Mouse (Mus musculus) stomach, embryonic 14.5 days (tissue): Measurements from ENCODE around the gene Oxt. TPM values are rescaled to one million over a fixed set of nuclear protein-coding genes. Genes with fewer than 3 reads are reported as not detected.

ENCODE experiments used
- ATAC-seq: fragments of 200-750 bp; cut with Nextera tagmentation; 2 replicates; pipeline ENCODE4 v1.8.0; 2017; ENCODE audit warnings: low read depth, moderate TSS enrichment; ENCODE audit not compliant: insufficient number of reproducible peaks, insufficient read depth, low FRiP score
- H3K27ac ChIP-seq: fragments of 300-500 bp; sonication (generic); 2 replicates; pipeline ENCODE4 v1.5.1; 2014; ENCODE audit warnings: mild to moderate bottlenecking, low read length, moderate library complexity, mixed read lengths
- H3K27me3 ChIP-seq: fragments of 300-500 bp; sonication (generic); 2 replicates; pipeline ENCODE4 v1.6.1; 2014; ENCODE audit warnings: low read length, control low read depth, mixed read lengths; ENCODE audit not compliant: control insufficient read depth, insufficient read depth
- H3K36me3 ChIP-seq: fragments of 300-500 bp; sonication (generic); 2 replicates; pipeline ENCODE4 v1.6.1; 2014; ENCODE audit warnings: mild to moderate bottlenecking, control low read depth, low read length, moderate library complexity, mixed read lengths; ENCODE audit not compliant: control insufficient read depth, insufficient read depth
- H3K4me1 ChIP-seq: fragments of 300-500 bp; sonication (generic); 2 replicates; pipeline ENCODE4 v1.6.1; 2014; ENCODE audit warnings: low read length, control low read depth, mixed read lengths; ENCODE audit not compliant: control insufficient read depth, insufficient read depth
- H3K4me2 ChIP-seq: fragments of 300-500 bp; sonication (generic); replicated peaks from 2 replicates; pipeline ENCODE4 v1.6.1; 2014; ENCODE audit warnings: low read depth, low read length, control low read depth
- H3K4me3 ChIP-seq: fragments of 300-500 bp; sonication (generic); 2 replicates; pipeline ENCODE4 v1.5.1; 2014; ENCODE audit warnings: low read depth, low read length, control low read depth
- H3K9ac ChIP-seq: fragments of 300-500 bp; sonication (generic); replicated peaks from 2 replicates; pipeline ENCODE4 v1.6.1; 2014; ENCODE audit warnings: low read depth, mild to moderate bottlenecking, control low read depth, low read length, moderate library complexity, mixed read lengths
- H3K9me3 ChIP-seq: fragments of 300-500 bp; sonication (generic); 2 replicates; pipeline ENCODE4 v1.6.1; 2016; ENCODE audit warnings: low read depth, low read length, control low read depth; ENCODE audit not compliant: control insufficient read depth
- WGBS: fragments of 180-500 bp; shearing (Covaris S2); extraction: QIAGEN DNeasy Blood & Tissue Kit; methylation state at CpG from one replicate; pipeline ENCODE4 v1.1.7; 2014; 5-methylcytosine and 5-hydroxymethylcytosine counted together
- polyA plus RNA-seq: library from polyadenylated mRNA; unstranded; fragments of >200 nt; fragmentation: Nextera tagmentation; extraction: Ambion mirVana; gene quantifications from 2 replicates; pipeline ENCODE4 v1.2.1, GENCODE M21; 2014

The Oxt gene
- polyA plus RNA-seq, 1 experiment from 2014 or later = not detected

DNA sequence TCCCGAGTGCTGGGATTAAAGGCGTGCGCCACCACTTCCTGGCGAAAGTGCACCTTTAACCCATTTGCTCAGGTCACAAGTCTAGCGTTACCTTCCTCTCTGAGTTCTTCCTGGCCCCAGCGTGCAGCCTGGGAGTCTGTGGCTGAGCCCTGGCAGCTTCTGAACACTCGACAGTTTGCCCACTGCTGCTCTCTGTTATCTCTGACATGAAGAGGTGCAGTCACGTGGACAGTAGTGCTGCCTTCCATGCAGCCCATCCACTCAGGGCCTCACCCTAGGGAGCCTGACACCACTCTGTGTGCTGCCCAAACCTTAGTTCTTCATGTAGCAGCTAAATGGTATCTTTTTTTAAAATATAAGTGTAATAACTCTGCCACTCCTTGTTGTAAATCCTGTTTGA is 29.0 kb upstream of the Oxt start:
- WGBS = 87% methylated on average over 8 of the region's 8 CpGs
- H3K36me3 ChIP-seq = peaks cover 75% of the 10 kb centered on the region
- H3K9ac ChIP-seq = no peak overlapping the region

DNA sequence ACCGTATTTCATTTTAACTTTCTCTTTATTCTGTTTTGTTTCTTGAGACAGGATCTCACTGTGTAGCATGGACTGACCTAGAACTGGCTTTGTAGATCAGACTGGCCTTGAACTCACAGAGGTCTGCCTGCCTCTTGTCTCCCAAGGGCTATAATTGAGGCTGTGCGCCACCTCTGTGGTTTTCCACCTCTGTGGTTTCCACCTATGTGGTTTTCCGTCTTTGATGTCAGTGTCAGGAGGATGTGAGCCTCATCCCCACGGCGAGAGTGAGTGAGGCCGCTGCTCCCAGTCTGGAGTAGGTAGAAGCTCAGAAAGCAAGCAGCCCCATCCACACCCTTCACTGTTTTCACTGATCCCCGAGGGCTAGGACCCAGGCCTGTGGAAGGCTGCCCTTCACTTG is 21.1 kb upstream of the Oxt start:
- Histone ChIP-seq H3K9ac (no peak overlapping the region), H3K4me2 (no peak overlapping the region), H3K9me3 (no peaks in the 10 kb centered on the region), H3K27ac (no peak overlapping the region), H3K4me3 (no peak overlapping the region), H3K27me3 (no peaks in the 10 kb centered on the region), H3K4me1 (no peaks in the 10 kb centered on the region), H3K36me3 (peaks cover 47% of the 10 kb centered on the region)
- no peak for ATAC-seq
- 88% methylated on average over 7 of the region's 7 CpGs for WGBS

More for the DNA sequence above, 29.0 kb upstream of the Oxt start:
- ATAC-seq = no peak
- no peaks in the 10 kb centered on the region for H3K4me1 ChIP-seq
- H3K9me3 ChIP-seq = no peaks in the 10 kb centered on the region
- H3K27me3 ChIP-seq = no peaks in the 10 kb centered on the region
- no peak overlapping the region for H3K4me2 ChIP-seq
- no peak overlapping the region for H3K4me3 ChIP-seq
- H3K27ac ChIP-seq = no peak overlapping the region

DNA sequence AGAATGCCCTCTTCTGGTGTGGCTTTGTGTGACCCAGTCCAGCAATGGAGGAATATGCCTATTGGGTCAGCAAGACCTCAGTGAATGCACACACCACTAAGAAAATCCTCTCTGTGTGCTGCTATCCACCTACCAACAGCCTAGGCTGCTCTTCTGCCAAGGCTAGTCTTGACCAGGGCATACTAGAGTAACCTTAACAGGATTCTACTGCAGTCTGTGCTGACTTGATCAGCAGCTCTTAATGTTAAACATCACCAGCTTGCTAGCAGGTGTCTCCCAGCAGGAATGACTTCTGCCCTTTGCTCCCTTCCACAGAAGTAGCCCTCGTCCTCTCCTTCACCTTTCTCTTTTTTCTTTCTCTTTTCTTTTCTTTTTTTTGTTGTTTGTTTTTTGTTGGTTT is 19.7 kb upstream of the Oxt start:
- Histone ChIP-seq H3K4me1 (no peaks in the 10 kb centered on the region), H3K27me3 (no peaks in the 10 kb centered on the region), H3K4me2 (no peak overlapping the region), H3K36me3 (peaks cover 40% of the 10 kb centered on the region), H3K9ac (no peak overlapping the region), H3K4me3 (no peak overlapping the region), H3K27ac (no peak overlapping the region), H3K9me3 (no peaks in the 10 kb centered on the region)
- 80% methylated on average over 1 of the region's 1 CpGs for WGBS
- ATAC-seq = no peak

DNA sequence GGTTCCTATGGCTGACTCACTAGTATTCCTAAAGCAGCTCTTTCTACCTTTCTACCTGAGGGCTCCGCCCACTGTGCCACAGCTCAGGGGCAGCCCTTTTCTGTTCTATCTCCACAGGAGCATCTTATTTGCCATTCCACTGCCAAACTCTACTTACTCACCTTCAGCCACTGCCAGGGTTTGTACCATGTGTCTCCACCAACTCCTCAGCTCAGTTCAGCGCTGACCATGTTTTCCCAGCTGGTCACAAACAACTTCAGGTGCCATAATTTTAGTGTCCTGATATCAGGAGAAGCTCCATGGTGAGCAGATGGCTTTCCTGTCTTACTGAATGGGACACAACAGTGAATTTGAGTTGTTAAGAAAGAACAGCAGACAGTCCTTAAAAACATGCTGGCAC is 18.5 kb upstream of the Oxt start:
- no peak overlapping the region for H3K27ac ChIP-seq
- no peak for ATAC-seq
- H3K4me3 ChIP-seq = no peak overlapping the region
- H3K27me3 ChIP-seq = no peaks in the 10 kb centered on the region
- peaks cover 28% of the 10 kb centered on the region for H3K36me3 ChIP-seq
- no peak overlapping the region for H3K9ac ChIP-seq
- no peaks in the 10 kb centered on the region for H3K4me1 ChIP-seq
- H3K9me3 ChIP-seq = no peaks in the 10 kb centered on the region
- WGBS = 94% methylated on average over 2 of the region's 2 CpGs
- no peak overlapping the region for H3K4me2 ChIP-seq

DNA sequence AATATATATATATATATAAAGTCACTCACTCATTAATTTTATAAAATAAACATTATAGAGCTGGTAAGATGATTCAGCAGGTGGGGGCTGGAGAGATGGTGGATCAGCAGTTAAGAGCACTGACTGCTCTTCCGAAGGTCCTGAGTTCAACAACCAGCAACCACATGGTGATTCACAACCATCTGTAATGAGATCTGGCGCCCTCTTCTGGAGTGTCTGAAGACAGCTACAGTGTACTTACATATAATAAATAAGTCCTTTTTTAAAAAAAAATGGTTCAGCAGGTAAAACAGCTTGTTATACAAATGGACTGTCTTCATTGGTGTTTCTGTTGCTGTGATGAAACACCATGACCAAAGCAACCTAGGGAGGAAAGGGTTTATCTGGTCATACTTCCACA is 18.0 kb upstream of the Oxt start:
- H3K27me3 ChIP-seq = no peaks in the 10 kb centered on the region
- H3K9ac ChIP-seq = no peak overlapping the region
- H3K36me3 ChIP-seq = peaks cover 24% of the 10 kb centered on the region
- H3K9me3 ChIP-seq = no peaks in the 10 kb centered on the region
- no peak overlapping the region for H3K4me3 ChIP-seq
- WGBS = 69% methylated on average over 2 of the region's 2 CpGs
- no peak overlapping the region for H3K4me2 ChIP-seq
- H3K27ac ChIP-seq = no peak overlapping the region
- H3K4me1 ChIP-seq = no peaks in the 10 kb centered on the region; the same call in 1 of the 2 replicates
- ATAC-seq = no peak

DNA sequence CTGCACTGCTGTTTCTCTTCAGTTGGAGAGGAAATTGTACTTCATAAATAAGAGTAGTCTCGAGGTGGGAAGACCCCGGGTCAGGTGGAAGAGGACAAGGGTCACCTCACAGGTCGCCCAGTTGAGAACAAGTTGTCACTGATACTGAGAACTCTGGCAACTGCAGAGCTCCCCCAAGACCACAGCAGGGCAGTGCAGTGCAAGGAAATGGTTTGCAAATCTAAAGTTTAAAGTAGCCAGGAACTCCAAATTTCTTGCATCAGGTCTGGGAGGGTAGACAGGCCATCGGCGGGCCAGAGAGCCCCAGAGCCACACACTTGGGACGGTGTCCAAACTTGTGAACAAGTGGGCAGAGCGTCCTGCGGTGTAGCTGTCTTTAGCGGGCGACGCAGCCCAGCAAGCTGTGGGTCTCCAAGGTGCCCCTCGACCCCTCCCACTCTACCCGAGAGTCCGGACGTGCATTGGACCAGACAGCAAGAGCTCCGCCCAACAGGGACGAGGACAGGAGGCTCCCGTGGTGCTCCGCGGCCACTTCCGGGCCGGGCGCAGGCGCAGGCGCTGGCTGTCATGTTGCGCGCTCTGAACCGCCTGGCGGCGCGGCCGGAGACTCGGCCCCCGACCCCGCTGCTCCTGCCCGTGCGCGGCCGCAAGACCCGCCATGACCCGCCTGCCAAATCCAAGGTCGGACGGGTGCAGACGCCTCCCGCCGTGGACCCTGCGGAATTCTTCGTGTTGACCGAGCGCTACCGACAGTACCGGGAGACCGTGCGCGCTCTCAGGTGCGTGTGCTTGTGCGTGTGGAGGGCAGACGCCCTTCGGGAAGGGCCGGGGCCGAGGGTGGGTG is 12.5 kb upstream of the Oxt start, which contains the start of gene Mrps26:
Mrps26 (plus strand) TSS at position 531 of the 844 bp plus-strand sequence.
- Histone ChIP-seq H3K36me3 (peaks cover 6% of the 10 kb centered on the region), H3K9me3 (no peaks in the 10 kb centered on the region), H3K9ac (peak within 1 kb of the TSS; percentile 79), H3K4me1 (peaks cover 5% of the 10 kb centered on the region; the same call in 1 of the 2 replicates), H3K4me3 (peak within 1 kb of the TSS; percentile 92), H3K27me3 (no peaks in the 10 kb centered on the region), H3K4me2 (peak within 1 kb of the TSS; percentile 84), H3K27ac (no peak within 1 kb of the TSS; the same call in 1 of the 2 replicates)
- under 1% methylated on average over 60 of the region's 61 CpGs for WGBS
- peak; percentile 99 for ATAC-seq

DNA sequence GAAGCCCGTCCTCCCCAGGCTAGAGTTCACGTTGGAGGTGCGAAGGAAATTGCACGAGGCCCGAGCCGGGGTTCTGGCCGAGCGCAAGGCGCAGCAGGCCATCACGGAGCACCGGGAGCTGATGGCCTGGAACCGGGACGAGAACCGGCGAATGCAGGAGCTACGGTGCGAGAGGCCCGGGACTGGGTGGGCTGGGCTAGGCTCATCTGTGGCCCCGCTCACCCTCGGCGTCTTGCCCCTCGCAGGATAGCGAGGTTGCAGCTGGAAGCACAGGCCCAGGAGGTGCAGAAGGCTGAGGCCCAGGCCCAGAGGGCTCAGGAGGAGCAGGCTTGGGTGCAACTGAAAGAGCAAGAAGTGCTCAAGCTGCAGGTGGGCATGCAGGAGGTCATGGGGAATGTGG is 11.9 kb upstream of the Oxt start:
- H3K4me1 ChIP-seq = peaks cover 5% of the 10 kb centered on the region; the same call in 1 of the 2 replicates
- peak; percentile 1; the same call in 1 of the 2 replicates for ATAC-seq

DNA sequence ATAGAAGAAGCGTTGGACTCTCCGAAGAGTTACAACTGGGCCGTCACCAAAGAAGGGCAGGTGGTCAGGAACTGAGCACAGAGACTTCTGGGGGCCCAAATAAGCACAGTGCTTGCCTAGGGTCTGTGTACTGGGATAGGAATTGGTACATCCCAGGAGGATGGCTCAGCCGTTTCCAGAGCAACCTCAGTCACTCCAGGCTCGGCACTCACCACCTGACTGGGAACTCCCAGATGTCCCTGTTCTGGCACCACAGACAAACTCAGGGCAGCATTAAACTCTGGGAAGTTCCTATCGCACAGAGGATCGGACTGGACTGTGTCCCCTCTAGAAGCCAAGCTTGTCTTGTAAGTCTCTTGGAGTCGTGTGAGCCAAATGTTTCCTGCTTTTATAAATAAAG is 11.0 kb upstream of the Oxt start:
- peaks cover 6% of the 10 kb centered on the region for H3K36me3 ChIP-seq
- H3K9me3 ChIP-seq = no peaks in the 10 kb centered on the region
- H3K4me3 ChIP-seq = no peak overlapping the region
- peak overlapping the region; percentile 84; the same call in 1 of the 2 replicates for H3K4me2 ChIP-seq
- ATAC-seq = no peak
- no peaks in the 10 kb centered on the region for H3K27me3 ChIP-seq
- peak overlapping the region; percentile 79; the same call in 1 of the 2 replicates for H3K9ac ChIP-seq
- 81% methylated on average over 8 of the region's 8 CpGs for WGBS
- no peak overlapping the region for H3K27ac ChIP-seq
- peaks cover 5% of the 10 kb centered on the region; the same call in 1 of the 2 replicates for H3K4me1 ChIP-seq

More for the DNA sequence above, 11.9 kb upstream of the Oxt start:
- 1% methylated on average over 23 of the region's 23 CpGs for WGBS
- Histone ChIP-seq H3K4me2 (peak overlapping the region; percentile 84), H3K27ac (no peak overlapping the region), H3K9me3 (no peaks in the 10 kb centered on the region), H3K36me3 (peaks cover 6% of the 10 kb centered on the region), H3K27me3 (no peaks in the 10 kb centered on the region), H3K4me3 (peak overlapping the region; percentile 92), H3K9ac (peak overlapping the region; percentile 79)
